Comparison of ENCODE assay signal across 7 mouse cellular contexts in the genomic region with DNA sequence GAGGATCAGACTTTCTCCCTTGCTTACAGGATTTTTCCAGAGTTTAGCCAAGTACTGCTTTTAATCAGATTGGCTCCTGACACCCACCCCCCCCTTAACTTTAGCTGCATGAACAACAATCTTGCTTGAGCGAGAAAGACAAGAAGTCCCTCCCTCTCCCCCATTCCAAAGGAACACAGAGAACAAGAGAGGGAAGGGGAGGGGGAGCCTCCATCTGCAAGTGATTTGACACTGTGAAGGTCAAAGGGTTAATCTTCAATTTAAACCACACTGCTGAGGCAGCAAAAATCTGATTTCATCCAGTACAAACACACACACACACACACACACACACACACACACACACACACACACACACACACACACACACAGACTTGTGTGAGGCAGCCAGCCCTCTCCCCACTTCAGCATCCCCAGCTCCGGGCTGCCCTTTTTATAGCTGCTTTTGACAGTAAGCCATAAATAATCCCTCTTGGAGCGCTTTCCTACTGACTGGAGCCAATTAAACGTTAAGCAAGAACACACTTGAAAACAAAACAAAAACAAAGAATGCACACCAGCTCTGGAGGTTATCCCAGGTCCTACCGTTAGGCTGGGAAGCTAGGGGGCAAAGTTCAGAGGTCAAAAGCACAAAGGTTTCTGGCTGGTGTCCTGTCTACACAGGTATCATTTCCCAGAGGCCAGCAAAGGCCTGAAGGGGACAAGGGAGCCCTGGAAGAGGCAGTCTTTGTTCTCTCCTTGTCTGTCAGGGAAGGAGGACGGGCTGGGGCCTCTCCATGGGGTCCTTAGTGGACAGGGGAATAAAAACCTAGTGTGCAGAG. TPM values are rescaled to one million over a fixed set of nuclear protein-coding genes. Genes with fewer than 3 reads are reported as not detected.
DNase-seq lines count a peak whose midpoint lies in the region; ATAC-seq and TF ChIP-seq lines count a peak whose summit lies in the region.

No protein-coding gene starts in this region.

- H3K4me2 ChIP-seq in hindbrain, embryonic 16.5 days (ENCODE audit: low read length): no peak overlapping the region
- no peak overlapping the region for H3K4me2 ChIP-seq in liver, embryonic 15.5 days
- 0 out of 2 replicates have a peak overlapping the region, but pooled peaks have one; percentile 1 for H3K4me2 ChIP-seq in stomach, embryonic 14.5 days (replicated peaks; ENCODE audit: low read depth, low read length)

- no peak for TF ChIP-seq CTCF in brain, embryonic 14.5 days (IDR thresholded peaks at IDR 0.05; ENCODE audit: borderline replicate concordance, extremely low read depth, insufficient read depth, insufficient read length)

- peaks cover 76% of the 10 kb centered on the region for H3K4me1 ChIP-seq in forebrain, embryonic 10.5 days
- H3K4me1 ChIP-seq in hindbrain, embryonic 16.5 days (ENCODE audit: control insufficient read depth, insufficient read depth, low read depth, low read length): peaks cover 29% of the 10 kb centered on the region
- peaks cover 18% of the 10 kb centered on the region for H3K4me1 ChIP-seq in liver, embryonic 15.5 days (replicated peaks)
- peaks cover 54% of the 10 kb centered on the region for H3K4me1 ChIP-seq in stomach, embryonic 14.5 days (ENCODE audit: control insufficient read depth, insufficient read depth, low read length)

- H3K4me3 ChIP-seq in forebrain, embryonic 10.5 days: peak overlapping the region; percentile 25; the same call in 1 of the 2 replicates
- H3K4me3 ChIP-seq in hindbrain, embryonic 16.5 days (ENCODE audit: low read length): no peak overlapping the region
- no peak overlapping the region for H3K4me3 ChIP-seq in liver, embryonic 15.5 days (replicated peaks)
- no peak overlapping the region for H3K4me3 ChIP-seq in stomach, embryonic 14.5 days (ENCODE audit: low read depth, low read length)

- H3K27me3 ChIP-seq in forebrain, embryonic 10.5 days (ENCODE audit: poor library complexity, severe bottlenecking): peaks cover 8% of the 10 kb centered on the region; the same call in 1 of the 2 replicates
- H3K27me3 ChIP-seq in hindbrain, embryonic 16.5 days (replicated peaks; ENCODE audit: control insufficient read depth, insufficient read depth, low read length): no peaks in the 10 kb centered on the region
- H3K27me3 ChIP-seq in liver, embryonic 15.5 days: no peaks in the 10 kb centered on the region
- H3K27me3 ChIP-seq in stomach, embryonic 14.5 days (ENCODE audit: control insufficient read depth, insufficient read depth, low read length): no peaks in the 10 kb centered on the region

- ATAC-seq in hindbrain, embryonic 16.5 days: peak; percentile 67
- no peak for ATAC-seq in liver, embryonic 15.5 days (ENCODE audit: insufficient read depth)
- peak; percentile 63; the same call in 1 of the 2 replicates for ATAC-seq in stomach, embryonic 14.5 days (ENCODE audit: insufficient number of reproducible peaks, insufficient read depth, low FRiP score, low read depth)

- TF ChIP-seq POLR2A in brain, embryonic 14.5 days (IDR thresholded peaks at IDR 0.05; ENCODE audit: borderline replicate concordance, extremely low read depth, insufficient read depth, insufficient read length, poor library complexity, severe bottlenecking): no peak

- peak; percentile 91 for DNase-seq in brain, embryonic 14.5 days (ENCODE audit: low read depth)
- DNase-seq in forebrain, embryonic 10.5 days (ENCODE audit: extremely low spot score, low spot score): peak; percentile 78
- DNase-seq in thymus, adult 18-20 months: no peak
- no peak for DNase-seq in left cerebral cortex, postnatal 25 days (ENCODE audit: low spot score in 2 of 2)

- H3K9ac ChIP-seq in hindbrain, embryonic 16.5 days (ENCODE audit: low read depth, low read length): no peak overlapping the region
- H3K9ac ChIP-seq in liver, embryonic 15.5 days: no peak overlapping the region
- no peak overlapping the region for H3K9ac ChIP-seq in stomach, embryonic 14.5 days (replicated peaks; ENCODE audit: low read depth, low read length)

- H3K27ac ChIP-seq in forebrain, embryonic 10.5 days: peak overlapping the region; percentile 89
- H3K27ac ChIP-seq in hindbrain, embryonic 16.5 days (ENCODE audit: low read depth, low read length): peak overlapping the region; percentile 58
- H3K27ac ChIP-seq in liver, embryonic 15.5 days (replicated peaks): peak overlapping the region; percentile 19; the same call in 1 of the 2 replicates
- peak overlapping the region; percentile 84 for H3K27ac ChIP-seq in stomach, embryonic 14.5 days (ENCODE audit: low read length)

- 3% methylated on average over 6 of the region's 6 CpGs for WGBS in forebrain, embryonic 10.5 days
- 3% methylated on average over 6 of the region's 6 CpGs for WGBS in hindbrain, embryonic 16.5 days
- 32% methylated on average over 6 of the region's 6 CpGs for WGBS in liver, embryonic 15.5 days (ENCODE audit: insufficient replicate concordance)
- 6% methylated on average over 6 of the region's 6 CpGs for WGBS in stomach, embryonic 14.5 days

- peaks cover 32% of the 10 kb centered on the region for H3K36me3 ChIP-seq in forebrain, embryonic 10.5 days (replicated peaks)
- H3K36me3 ChIP-seq in hindbrain, embryonic 16.5 days (ENCODE audit: control insufficient read depth, insufficient read depth, low read length): no peaks in the 10 kb centered on the region
- H3K36me3 ChIP-seq in liver, embryonic 15.5 days (replicated peaks): no peaks in the 10 kb centered on the region
- peaks cover 4% of the 10 kb centered on the region; the same call in 1 of the 2 replicates for H3K36me3 ChIP-seq in stomach, embryonic 14.5 days (ENCODE audit: control insufficient read depth, insufficient read depth, low read length)

- H3K9me3 ChIP-seq in forebrain, embryonic 10.5 days: no peaks in the 10 kb centered on the region
- no peaks in the 10 kb centered on the region for H3K9me3 ChIP-seq in hindbrain, embryonic 16.5 days (ENCODE audit: control insufficient read depth, low read length)
- no peaks in the 10 kb centered on the region for H3K9me3 ChIP-seq in liver, embryonic 15.5 days (replicated peaks)
- H3K9me3 ChIP-seq in stomach, embryonic 14.5 days (ENCODE audit: control insufficient read depth, low read depth, low read length): no peaks in the 10 kb centered on the region

- intact Hi-C loops in left cerebral cortex, postnatal 25 days (cut with DNase I): no loop called here

RNA-seq across cellular contexts. Expression of a gene that starts 16.4 kb away (rescaled TPM):
- 10.6 and 13.7 TPM in 2 replicates for polyA plus RNA-seq in brain, embryonic 14.5 days (2012; rRNA removed)
- 3.8 and 4.5 TPM in 2 replicates for polyA plus RNA-seq in forebrain, embryonic 10.5 days (2016; fragmentation: Nextera tagmentation; extraction: Ambion mirVana)
- 1.6 and 1.9 TPM in 2 replicates for polyA plus RNA-seq in hindbrain, embryonic 16.5 days (2015; fragmentation: Nextera tagmentation; extraction: Ambion mirVana)
- 0.30 and 0.39 TPM in 2 replicates for polyA plus RNA-seq in liver, embryonic 15.5 days (2015; fragmentation: Nextera tagmentation; extraction: Ambion mirVana)
- 7.7 and 8.2 TPM in 2 replicates for polyA plus RNA-seq in stomach, embryonic 14.5 days (2014; fragmentation: Nextera tagmentation; extraction: Ambion mirVana)
- 1 to 10 TPM; 2.3 to 4.1 TPM for total RNA-seq in left cerebral cortex, postnatal 25 days (2021)

RNA-seq across cellular contexts. Expression of a gene that starts 53.6 kb away (rescaled TPM):
- polyA plus RNA-seq in brain, embryonic 14.5 days (2012; rRNA removed): 195 and 222 TPM in 2 replicates
- polyA plus RNA-seq in forebrain, embryonic 10.5 days (2016; fragmentation: Nextera tagmentation; extraction: Ambion mirVana): 238 and 240 TPM in 2 replicates
- polyA plus RNA-seq in hindbrain, embryonic 16.5 days (2015; fragmentation: Nextera tagmentation; extraction: Ambion mirVana): 315 and 340 TPM in 2 replicates
- 91.1 and 96.9 TPM in 2 replicates for polyA plus RNA-seq in liver, embryonic 15.5 days (2015; fragmentation: Nextera tagmentation; extraction: Ambion mirVana)
- polyA plus RNA-seq in stomach, embryonic 14.5 days (2014; fragmentation: Nextera tagmentation; extraction: Ambion mirVana): 221 and 226 TPM in 2 replicates
- total RNA-seq in left cerebral cortex, postnatal 25 days (2021): 100 to 1,000 TPM; 153 to 154 TPM

Comparison
In these comparisons a context has a peak if more than half of its experiments do, and no peak if none do; other contexts are left out.
1. DNase-seq: peak in brain, embryonic 14.5 days (single experiment) and forebrain, embryonic 10.5 days (single experiment); none in thymus, adult 18-20 months (0 of 2) and left cerebral cortex, postnatal 25 days (0 of 2).
2. H3K27ac ChIP-seq: peak in every context shown above with its lines; median percentile 89 in forebrain, embryonic 10.5 days; 84 in stomach, embryonic 14.5 days; 58 in hindbrain, embryonic 16.5 days; 19 in liver, embryonic 15.5 days.